Mouse (Mus musculus) kidney, embryonic 15.5 days (tissue): ENCODE measurements around the gene Mbnl2. TPM values are rescaled to one million over a fixed set of nuclear protein-coding genes. Genes with fewer than 3 reads are reported as not detected.

Experiments used
- ATAC-seq: fragments of 200-750 bp; cut with Nextera tagmentation; replicated peaks from 2 replicates; pipeline ENCODE4 v1.8.0; 2017; ENCODE audit warnings: moderate TSS enrichment; ENCODE audit not compliant: low FRiP score
- H3K27ac ChIP-seq: fragments of 300-500 bp; sonication (generic); 2 replicates; pipeline ENCODE4 v1.5.1; 2015; ENCODE audit warnings: mild to moderate bottlenecking, inconsistent platforms
- H3K27me3 ChIP-seq: fragments of 300-500 bp; sonication (generic); 2 replicates; pipeline ENCODE4 v1.6.1; 2015; ENCODE audit warnings: inconsistent platforms
- H3K36me3 ChIP-seq: fragments of 300-500 bp; sonication (generic); 2 replicates; pipeline ENCODE4 v1.6.1; 2015; ENCODE audit warnings: inconsistent platforms
- H3K4me1 ChIP-seq: fragments of 300-500 bp; sonication (generic); 2 replicates; pipeline ENCODE4 v1.6.1; 2015; ENCODE audit warnings: inconsistent platforms
- H3K4me2 ChIP-seq: fragments of 300-500 bp; sonication (generic); 2 replicates; pipeline ENCODE4 v1.6.1; 2015; ENCODE audit warnings: moderate library complexity, mild to moderate bottlenecking, inconsistent platforms
- H3K4me3 ChIP-seq: fragments of 300-500 bp; sonication (generic); replicated peaks from 2 replicates; pipeline ENCODE4 v1.5.1; 2015; ENCODE audit warnings: mild to moderate bottlenecking, inconsistent platforms
- H3K9ac ChIP-seq: fragments of 300-500 bp; sonication (generic); 2 replicates; pipeline ENCODE4 v1.6.1; 2015; ENCODE audit warnings: mild to moderate bottlenecking, inconsistent platforms
- H3K9me3 ChIP-seq: fragments of 300-500 bp; sonication (generic); replicated peaks from 2 replicates; pipeline ENCODE4 v1.6.1; 2016; ENCODE audit warnings: inconsistent platforms
- WGBS: fragments of 180-500 bp; shearing (Covaris S2); methylation state at CpG from one replicate; pipeline ENCODE4 v1.1.7; 2015; ENCODE audit warnings: mixed read lengths; 5-methylcytosine and 5-hydroxymethylcytosine counted together
- polyA plus RNA-seq: library from polyadenylated mRNA; unstranded; fragments of >200 nt; fragmentation: Nextera tagmentation; extraction: Ambion mirVana; gene quantifications from 2 replicates; pipeline ENCODE4 v1.2.1, GENCODE M21; 2015

Gene Mbnl2
- polyA plus RNA-seq, 1 experiment from 2014 or later = 91.7 TPM

DNA sequence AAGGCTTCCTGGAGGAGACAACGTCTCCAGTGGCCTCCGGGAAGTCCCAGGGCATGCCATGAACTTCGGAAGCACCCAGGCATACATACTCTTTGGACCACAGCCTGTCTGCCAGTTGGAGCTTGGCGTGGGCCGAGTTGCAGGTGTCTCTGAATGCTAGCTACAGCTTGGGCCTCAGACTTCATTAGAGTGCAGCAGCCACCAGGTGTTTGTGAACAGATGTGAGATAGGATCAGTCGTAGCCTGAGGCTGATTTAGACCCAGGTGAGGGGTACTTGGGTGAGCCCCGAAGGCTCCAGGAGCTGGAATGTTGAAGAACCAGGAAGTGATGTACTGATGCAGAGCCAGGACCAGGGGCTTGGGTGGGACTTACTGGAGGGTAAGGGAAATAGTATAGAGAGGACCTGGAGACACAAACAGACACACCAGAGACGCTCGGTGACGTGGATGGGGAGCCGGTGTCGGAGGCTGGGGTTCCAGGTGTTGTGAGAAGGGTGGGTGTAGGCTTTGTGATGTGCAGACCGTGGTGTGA lies 15.8 kb downstream of the Mbnl2 start:
- ATAC-seq = 0 out of 2 replicates have a peak, but pooled peaks have one; percentile 13
- Histone ChIP-seq H3K27ac (no peak overlapping the region), H3K36me3 (peaks cover 9% of the 10 kb centered on the region; the same call in 1 of the 2 replicates), H3K4me1 (peaks cover 75% of the 10 kb centered on the region), H3K4me2 (no peak overlapping the region), H3K9ac (no peak overlapping the region), H3K9me3 (no peaks in the 10 kb centered on the region), H3K27me3 (no peaks in the 10 kb centered on the region), H3K4me3 (no peak overlapping the region)
- WGBS = 86% methylated on average over 13 of the region's 13 CpGs

DNA sequence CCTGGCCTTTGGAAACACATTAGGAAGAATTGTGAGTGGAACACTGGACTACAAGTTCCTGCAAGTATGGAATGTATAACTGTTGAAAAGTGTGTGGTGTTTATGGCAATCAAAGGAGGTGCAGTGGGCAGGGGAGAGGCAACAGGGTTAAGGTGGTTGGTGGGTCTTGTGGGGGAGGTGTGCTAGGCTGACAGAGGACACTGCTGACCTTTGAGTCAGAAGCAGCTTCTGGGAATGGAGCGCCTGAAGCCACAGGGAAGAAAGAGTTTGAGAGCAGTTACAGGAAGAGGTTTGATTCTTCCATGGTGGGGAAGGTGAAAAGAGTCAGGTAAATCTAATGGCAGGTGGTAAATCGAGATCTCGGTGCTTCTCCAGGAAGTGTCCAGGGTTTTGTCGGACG lies 16.7 kb downstream of the Mbnl2 start:
- H3K9me3 ChIP-seq = no peaks in the 10 kb centered on the region
- no peaks in the 10 kb centered on the region for H3K27me3 ChIP-seq
- 61% methylated on average over 5 of the region's 5 CpGs for WGBS
- no peak overlapping the region for H3K9ac ChIP-seq
- H3K4me1 ChIP-seq = peaks cover 75% of the 10 kb centered on the region
- H3K27ac ChIP-seq = peak overlapping the region; percentile 37; the same call in 1 of the 2 replicates
- H3K4me2 ChIP-seq = no peak overlapping the region
- ATAC-seq = no peak
- no peak overlapping the region for H3K4me3 ChIP-seq
- peaks cover 9% of the 10 kb centered on the region; the same call in 1 of the 2 replicates for H3K36me3 ChIP-seq

- ATAC-seq = no peak
- no peaks in the 10 kb centered on the region for H3K27me3 ChIP-seq
- H3K4me3 ChIP-seq = no peak overlapping the region
- 82% methylated on average over 6 of the region's 6 CpGs for WGBS
- H3K9me3 ChIP-seq = no peaks in the 10 kb centered on the region
- H3K4me2 ChIP-seq = no peak overlapping the region
- H3K36me3 ChIP-seq = peaks cover 9% of the 10 kb centered on the region; the same call in 1 of the 2 replicates
- H3K4me1 ChIP-seq = peaks cover 75% of the 10 kb centered on the region
- no peak overlapping the region for H3K9ac ChIP-seq
- peak overlapping the region; percentile 37; the same call in 1 of the 2 replicates for H3K27ac ChIP-seq
Observed at GRCm38 (mm10) chr14:120292617-120293195, 17.2 kb downstream of the Mbnl2 start.

- H3K27ac ChIP-seq = 0 out of 2 replicates have a peak overlapping the region, but pooled peaks have one; percentile 18
Observed at GRCm38 (mm10) chr14:120294480-120294879, 19.0 kb downstream of the Mbnl2 start.

DNA sequence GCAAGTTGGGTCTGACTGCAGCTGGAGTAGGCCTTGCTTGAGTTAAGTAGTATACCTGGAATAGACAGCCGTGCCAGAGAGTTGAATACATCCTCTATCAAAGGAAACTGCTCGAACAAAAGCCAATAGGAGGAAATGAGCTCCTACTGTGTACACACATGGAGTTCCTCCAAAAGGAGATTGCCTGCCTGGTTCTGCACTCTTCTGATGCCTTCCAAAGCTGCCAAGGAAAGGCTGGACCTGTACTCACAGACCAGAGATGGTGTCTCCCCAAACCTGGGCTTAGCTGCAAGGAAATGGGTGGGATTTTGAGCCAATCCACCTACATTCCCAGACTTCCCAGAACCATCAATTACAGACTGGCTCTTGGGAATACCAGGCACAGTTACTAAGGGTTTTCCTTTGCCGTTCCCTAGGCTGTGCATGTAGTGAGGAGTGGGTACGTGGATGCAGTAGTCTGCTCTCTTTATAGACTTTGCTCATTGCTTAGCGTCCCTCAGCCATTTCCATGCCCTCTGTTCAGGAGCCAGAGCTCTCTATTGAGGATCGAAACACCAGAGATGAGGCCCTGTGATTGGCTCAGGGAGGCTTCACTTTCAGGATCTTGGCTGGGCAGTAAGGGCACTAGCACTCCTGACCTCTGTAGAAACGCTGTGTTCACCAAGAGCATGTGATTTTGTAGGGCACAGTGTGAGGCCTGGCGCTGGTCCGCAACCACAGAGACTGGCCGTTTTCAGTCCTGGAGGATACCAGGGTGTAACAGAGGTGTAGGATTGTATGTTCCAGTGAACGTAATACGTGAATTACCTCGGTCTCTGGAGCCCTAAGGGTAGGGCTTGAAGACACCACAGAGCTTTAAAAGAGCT lies 20.1 kb downstream of the Mbnl2 start:
- Histone ChIP-seq H3K27me3 (no peaks in the 10 kb centered on the region), H3K27ac (peak overlapping the region; percentile 93), H3K4me1 (peaks cover 78% of the 10 kb centered on the region), H3K9ac (no peak overlapping the region), H3K9me3 (no peaks in the 10 kb centered on the region), H3K4me3 (no peak overlapping the region), H3K4me2 (peak overlapping the region; percentile 46; the same call in 1 of the 2 replicates), H3K36me3 (no peaks in the 10 kb centered on the region)
- no peak for ATAC-seq
- 76% methylated on average over 13 of the region's 13 CpGs for WGBS

More at GRCm38 (mm10) chr14:120294480-120294879, 19.0 kb downstream of the Mbnl2 start:
- ATAC-seq = no peak
- Histone ChIP-seq H3K9me3 (no peaks in the 10 kb centered on the region), H3K4me2 (no peak overlapping the region), H3K9ac (no peak overlapping the region), H3K4me1 (peaks cover 74% of the 10 kb centered on the region), H3K4me3 (no peak overlapping the region), H3K27me3 (no peaks in the 10 kb centered on the region), H3K36me3 (peaks cover 8% of the 10 kb centered on the region; the same call in 1 of the 2 replicates)
- 82% methylated on average over 6 of the region's 6 CpGs for WGBS

DNA sequence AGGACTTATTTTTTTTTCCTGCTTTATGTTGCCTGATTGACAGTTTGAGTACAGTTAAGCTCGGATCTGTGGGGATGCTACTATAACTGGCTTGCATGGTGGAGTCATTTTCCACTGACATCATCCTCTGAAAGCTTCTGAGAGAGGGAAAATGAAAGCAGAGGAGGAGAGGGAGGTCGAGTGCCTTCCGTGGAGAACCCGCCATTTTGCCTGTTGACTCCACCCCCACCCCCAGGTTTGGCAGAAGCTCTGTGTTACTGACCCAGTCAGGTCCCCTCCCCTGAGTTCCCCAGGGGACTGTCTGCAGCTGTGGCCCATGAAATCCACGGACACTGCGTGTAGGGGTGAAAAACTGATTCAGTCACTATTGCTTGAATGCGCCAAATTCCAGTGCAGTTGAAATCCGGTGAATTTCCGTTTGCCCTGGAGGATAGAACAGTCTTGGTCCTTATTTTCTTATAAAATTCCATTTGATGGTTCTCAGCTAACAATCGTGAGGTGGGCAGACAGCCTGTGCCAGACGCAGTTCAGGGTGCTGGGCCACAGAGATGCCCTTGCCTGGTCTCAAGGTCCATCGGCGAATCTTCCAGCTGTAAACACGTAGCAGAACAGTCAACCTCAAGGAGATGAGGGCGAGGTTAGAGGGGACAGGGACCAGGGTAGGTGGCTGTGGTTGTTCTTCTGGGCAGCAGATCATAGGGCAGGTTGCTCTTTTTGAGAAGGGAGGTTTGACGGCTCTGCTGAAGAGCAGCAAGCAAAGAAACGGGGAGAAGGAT lies 20.9 kb downstream of the Mbnl2 start:
- peak overlapping the region; percentile 93 for H3K27ac ChIP-seq
- H3K36me3 ChIP-seq = no peaks in the 10 kb centered on the region
- no peak overlapping the region for H3K9ac ChIP-seq
- 43% methylated on average over 17 of the region's 17 CpGs for WGBS
- H3K4me2 ChIP-seq = peak overlapping the region; percentile 46
- no peaks in the 10 kb centered on the region for H3K9me3 ChIP-seq
- no peak for ATAC-seq
- no peaks in the 10 kb centered on the region for H3K27me3 ChIP-seq
- no peak overlapping the region for H3K4me3 ChIP-seq
- peaks cover 75% of the 10 kb centered on the region for H3K4me1 ChIP-seq

- Histone ChIP-seq H3K27me3 (no peaks in the 10 kb centered on the region), H3K4me2 (peak overlapping the region; percentile 46), H3K4me3 (peak overlapping the region; percentile 8; the same call in 1 of the 2 replicates), H3K27ac (peak overlapping the region; percentile 93), H3K9ac (no peak overlapping the region), H3K36me3 (no peaks in the 10 kb centered on the region), H3K9me3 (no peaks in the 10 kb centered on the region), H3K4me1 (peaks cover 67% of the 10 kb centered on the region)
- 12% methylated on average over 16 of the region's 16 CpGs for WGBS
- peak; percentile 55; the same call in 1 of the 2 replicates for ATAC-seq
Observed at GRCm38 (mm10) chr14:120297137-120297749, 21.8 kb downstream of the Mbnl2 start.

- Histone ChIP-seq H3K27me3 (no peaks in the 10 kb centered on the region), H3K36me3 (no peaks in the 10 kb centered on the region), H3K4me2 (peak overlapping the region; percentile 46), H3K4me1 (peaks cover 65% of the 10 kb centered on the region), H3K27ac (peak overlapping the region; percentile 93), H3K9me3 (no peaks in the 10 kb centered on the region), H3K9ac (no peak overlapping the region), H3K4me3 (no peak overlapping the region)
- no peak for ATAC-seq
- WGBS = 46% methylated on average over 6 of the region's 6 CpGs
Observed at GRCm38 (mm10) chr14:120297833-120298232, 22.4 kb downstream of the Mbnl2 start.

GRCm38 (mm10) chr14:120298439-120298838 lies 23.0 kb downstream of the Mbnl2 start:
- Histone ChIP-seq H3K4me1 (peaks cover 67% of the 10 kb centered on the region), H3K36me3 (no peaks in the 10 kb centered on the region), H3K27ac (0 out of 2 replicates have a peak overlapping the region, but pooled peaks have one; percentile 37), H3K27me3 (no peaks in the 10 kb centered on the region), H3K9ac (no peak overlapping the region), H3K4me3 (no peak overlapping the region), H3K4me2 (no peak overlapping the region), H3K9me3 (no peaks in the 10 kb centered on the region)
- WGBS = 61% methylated on average over 5 of the region's 5 CpGs
- ATAC-seq = no peak

- WGBS = 34% methylated on average over 3 of the region's 3 CpGs
- H3K4me1 ChIP-seq = peaks cover 72% of the 10 kb centered on the region
- no peaks in the 10 kb centered on the region for H3K36me3 ChIP-seq
- peak overlapping the region; percentile 52 for H3K27ac ChIP-seq
- no peak overlapping the region for H3K9ac ChIP-seq
- ATAC-seq = 0 out of 2 replicates have a peak, but pooled peaks have one; percentile 37
- no peak overlapping the region for H3K4me3 ChIP-seq
- no peaks in the 10 kb centered on the region for H3K27me3 ChIP-seq
- 0 out of 2 replicates have a peak overlapping the region, but pooled peaks have one; percentile 10 for H3K4me2 ChIP-seq
- H3K9me3 ChIP-seq = no peaks in the 10 kb centered on the region
Observed at GRCm38 (mm10) chr14:120299716-120300115, 24.2 kb downstream of the Mbnl2 start.

DNA sequence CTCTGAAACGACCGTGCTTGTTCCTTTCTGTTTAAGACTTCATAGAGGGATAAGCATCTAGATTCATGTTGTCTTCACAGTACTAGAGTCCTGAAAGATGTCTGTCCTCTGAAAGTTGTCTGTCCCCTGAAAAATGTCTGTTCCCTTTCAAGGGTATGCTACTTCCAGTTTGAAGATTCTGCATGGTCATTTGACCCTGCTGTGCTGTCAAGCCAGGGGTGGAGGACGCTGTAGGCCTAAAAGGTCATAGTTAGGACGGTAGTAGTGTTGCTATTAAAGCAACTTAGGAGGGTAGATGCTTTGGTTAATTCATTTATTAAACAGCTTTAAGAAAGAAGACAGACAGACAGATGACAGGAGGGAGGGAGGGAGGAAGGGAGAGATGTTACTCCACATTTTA lies 24.7 kb downstream of the Mbnl2 start:
- 0 out of 2 replicates have a peak overlapping the region, but pooled peaks have one; percentile 10 for H3K4me2 ChIP-seq
- H3K27ac ChIP-seq = peak overlapping the region; percentile 52
- peaks cover 70% of the 10 kb centered on the region for H3K4me1 ChIP-seq
- H3K4me3 ChIP-seq = no peak overlapping the region
- H3K9ac ChIP-seq = no peak overlapping the region
- 46% methylated on average over 4 of the region's 4 CpGs for WGBS
- no peaks in the 10 kb centered on the region for H3K36me3 ChIP-seq
- H3K9me3 ChIP-seq = no peaks in the 10 kb centered on the region
- no peak for ATAC-seq
- no peaks in the 10 kb centered on the region for H3K27me3 ChIP-seq
